Mouse (Mus musculus) midbrain, embryonic 16.5 days (tissue): Measurements from ENCODE around the gene Nufip2. TPM values are rescaled to one million over a fixed set of nuclear protein-coding genes. Genes with fewer than 3 reads are reported as not detected.
A peak's percentile ranks its signal among the peaks of the same experiment; 100 is the strongest.
"Not testable (repeated sequence)": the region's sequence is repeated elsewhere in the genome, so short reads cannot be mapped to it uniquely, and the experiment has no call there.

Experiments used
- ATAC-seq: fragments of 200-750 bp; cut with Nextera tagmentation; 2 replicates; pipeline ENCODE4 v1.8.0; 2017; ENCODE audit warnings: moderate TSS enrichment
- H3K27ac ChIP-seq: fragments of 300-500 bp; sonication (generic); 2 replicates; pipeline ENCODE4 v1.5.1; 2014; ENCODE audit warnings: mild to moderate bottlenecking, low read length, mixed read lengths
- H3K27me3 ChIP-seq: fragments of 300-500 bp; sonication (generic); 2 replicates; pipeline ENCODE4 v1.6.1; 2014; ENCODE audit warnings: low read depth, low read length, mixed read lengths; ENCODE audit not compliant: control insufficient read depth, insufficient read depth
- H3K36me3 ChIP-seq: fragments of 300-500 bp; sonication (generic); 2 replicates; pipeline ENCODE4 v1.6.1; 2014; ENCODE audit warnings: mild to moderate bottlenecking, low read length, moderate library complexity, mixed read lengths; ENCODE audit not compliant: control insufficient read depth, insufficient read depth
- H3K4me1 ChIP-seq: fragments of 300-500 bp; sonication (generic); 2 replicates; pipeline ENCODE4 v1.6.1; 2014; ENCODE audit warnings: mild to moderate bottlenecking, low read length, mixed read lengths; ENCODE audit not compliant: control insufficient read depth, insufficient read depth
- H3K4me2 ChIP-seq: fragments of 300-500 bp; sonication (generic); 2 replicates; pipeline ENCODE4 v1.6.1; 2014; ENCODE audit warnings: mild to moderate bottlenecking, low read length, mixed read lengths
- H3K4me3 ChIP-seq: fragments of 300-500 bp; sonication (generic); 2 replicates; pipeline ENCODE4 v1.5.1; 2014; ENCODE audit warnings: low read depth, mild to moderate bottlenecking, low read length, moderate library complexity, mixed read lengths
- H3K9ac ChIP-seq: fragments of 300-500 bp; sonication (generic); 2 replicates; pipeline ENCODE4 v1.6.1; 2014; ENCODE audit warnings: low read depth, low read length, mixed read lengths
- H3K9me3 ChIP-seq: fragments of 300-500 bp; sonication (generic); replicated peaks from 2 replicates; pipeline ENCODE4 v1.6.1; 2014; ENCODE audit warnings: mild to moderate bottlenecking, low read length, mixed read lengths; ENCODE audit not compliant: control insufficient read depth, poor library complexity, severe bottlenecking
- WGBS: fragments of 180-500 bp; shearing (Covaris S2); extraction: QIAGEN DNeasy Blood & Tissue Kit; methylation state at CpG from one replicate; pipeline ENCODE4 v1.1.7; 2014; 5-methylcytosine and 5-hydroxymethylcytosine counted together
- polyA plus RNA-seq: library from polyadenylated mRNA; unstranded; fragments of >200 nt; fragmentation: Nextera tagmentation; extraction: Ambion mirVana; gene quantifications from 2 replicates; pipeline ENCODE4 v1.2.1, GENCODE M21; 2015

The Nufip2 gene
- polyA plus RNA-seq = 2.9 and 3.2 TPM in 2 replicates

- ATAC-seq = peak; percentile 99
- Histone ChIP-seq H3K36me3 (no peaks in the 10 kb centered on the region), H3K27me3 (no peaks in the 10 kb centered on the region), H3K9me3 (no peaks in the 10 kb centered on the region), H3K9ac (peak within 1 kb of the TSS; percentile 94), H3K4me1 (peaks cover 11% of the 10 kb centered on the region), H3K4me2 (peak within 1 kb of the TSS; percentile 81), H3K4me3 (peak within 1 kb of the TSS; percentile 99), H3K27ac (peak within 1 kb of the TSS; percentile 96)
- under 1% methylated on average over 36 of the region's 38 CpGs for WGBS
These were observed at the start of gene Nufip2 for GRCm38 (mm10) chr11:77685383-77686265. Nufip2 (plus strand) TSS chr11:77686155.

GRCm38 (mm10) chr11:77641390-77641789, 44.6 kb upstream of the Nufip2 start:
- Histone ChIP-seq H3K27ac (no peak overlapping the region), H3K9me3 (no peaks in the 10 kb centered on the region), H3K4me3 (no peak overlapping the region), H3K36me3 (no peaks in the 10 kb centered on the region), H3K9ac (no peak overlapping the region), H3K4me1 (no peaks in the 10 kb centered on the region), H3K27me3 (no peaks in the 10 kb centered on the region), H3K4me2 (no peak overlapping the region)
- ATAC-seq = no peak
- 86% methylated on average over 9 of the region's 9 CpGs for WGBS

GRCm38 (mm10) chr11:77645481-77645880, 40.5 kb upstream of the Nufip2 start:
- no peaks in the 10 kb centered on the region for H3K36me3 ChIP-seq
- WGBS = 92% methylated on average over 4 of the region's 4 CpGs
- no peaks in the 10 kb centered on the region for H3K9me3 ChIP-seq
- H3K9ac ChIP-seq = no peak overlapping the region
- H3K4me3 ChIP-seq = no peak overlapping the region
- H3K27me3 ChIP-seq = no peaks in the 10 kb centered on the region
- H3K27ac ChIP-seq = no peak overlapping the region
- H3K4me1 ChIP-seq = no peaks in the 10 kb centered on the region
- no peak for ATAC-seq
- no peak overlapping the region for H3K4me2 ChIP-seq

GRCm38 (mm10) chr11:77648878-77649277, 37.1 kb upstream of the Nufip2 start:
- H3K9me3 ChIP-seq = no peaks in the 10 kb centered on the region
- no peak overlapping the region for H3K4me3 ChIP-seq
- H3K9ac ChIP-seq = no peak overlapping the region
- H3K27me3 ChIP-seq = no peaks in the 10 kb centered on the region
- no peaks in the 10 kb centered on the region for H3K4me1 ChIP-seq
- H3K4me2 ChIP-seq = no peak overlapping the region
- no peak overlapping the region for H3K27ac ChIP-seq
- no peaks in the 10 kb centered on the region for H3K36me3 ChIP-seq
- ATAC-seq = no peak
- 80% methylated on average over 7 of the region's 7 CpGs for WGBS

- H3K27ac ChIP-seq = no peak overlapping the region
- H3K9ac ChIP-seq = no peak overlapping the region
- 58% methylated on average over 5 of the region's 6 CpGs for WGBS
- no peaks in the 10 kb centered on the region for H3K36me3 ChIP-seq
- H3K27me3 ChIP-seq = no peaks in the 10 kb centered on the region
- no peaks in the 10 kb centered on the region for H3K9me3 ChIP-seq
- no peak overlapping the region for H3K4me2 ChIP-seq
- no peak for ATAC-seq
- H3K4me1 ChIP-seq = no peaks in the 10 kb centered on the region
- H3K4me3 ChIP-seq = no peak overlapping the region
These were observed 33.5 kb upstream of the Nufip2 start for GRCm38 (mm10) chr11:77652484-77652883.

- H3K36me3 ChIP-seq, H3K9me3 ChIP-seq, H3K4me1 ChIP-seq, ATAC-seq, H3K4me2 ChIP-seq, H3K4me3 ChIP-seq, H3K9ac ChIP-seq, H3K27me3 ChIP-seq, H3K27ac ChIP-seq: not testable (repeated sequence)
- 96% methylated on average over 4 of the region's 4 CpGs for WGBS
These were observed 32.4 kb upstream of the Nufip2 start for GRCm38 (mm10) chr11:77653406-77654190.

GRCm38 (mm10) chr11:77659986-77660385, 26.0 kb upstream of the Nufip2 start:
- Histone ChIP-seq H3K9me3 (no peaks in the 10 kb centered on the region), H3K4me3 (no peak overlapping the region), H3K4me2 (no peak overlapping the region), H3K27me3 (no peaks in the 10 kb centered on the region), H3K36me3 (no peaks in the 10 kb centered on the region), H3K9ac (no peak overlapping the region), H3K4me1 (no peaks in the 10 kb centered on the region), H3K27ac (no peak overlapping the region)
- WGBS = 74% methylated on average over 4 of the region's 4 CpGs
- no peak for ATAC-seq

GRCm38 (mm10) chr11:77663639-77664038, 22.3 kb upstream of the Nufip2 start:
- WGBS = 80% methylated on average over 6 of the region's 6 CpGs
- no peak for ATAC-seq
- H3K27ac ChIP-seq = no peak overlapping the region

GRCm38 (mm10) chr11:77664046-77664445, 21.9 kb upstream of the Nufip2 start:
- no peaks in the 10 kb centered on the region for H3K4me1 ChIP-seq
- H3K27ac ChIP-seq = no peak overlapping the region
- H3K9me3 ChIP-seq = no peaks in the 10 kb centered on the region
- H3K9ac ChIP-seq = no peak overlapping the region
- H3K27me3 ChIP-seq = no peaks in the 10 kb centered on the region
- no peak for ATAC-seq
- no peak overlapping the region for H3K4me3 ChIP-seq
- WGBS = 86% methylated on average over 8 of the region's 8 CpGs
- no peaks in the 10 kb centered on the region for H3K36me3 ChIP-seq
- no peak overlapping the region for H3K4me2 ChIP-seq

More at GRCm38 (mm10) chr11:77663639-77664038, 22.3 kb upstream of the Nufip2 start:
- Histone ChIP-seq H3K4me1 (no peaks in the 10 kb centered on the region), H3K36me3 (no peaks in the 10 kb centered on the region), H3K9ac (no peak overlapping the region), H3K4me2 (no peak overlapping the region), H3K4me3 (no peak overlapping the region), H3K27me3 (no peaks in the 10 kb centered on the region), H3K9me3 (no peaks in the 10 kb centered on the region)
